Mouse (Mus musculus) erythroblast, embryonic 14.5 days (primary cell): ENCODE measurements around the gene Cds2. TPM values are rescaled to one million over a fixed set of nuclear protein-coding genes. Genes with fewer than 3 reads are reported as not detected.
"Not testable (repeated sequence)": the region's sequence is repeated elsewhere in the genome, so short reads cannot be mapped to it uniquely, and the experiment has no call there.

ENCODE experiments used
- H3K27me3 ChIP-seq: 2 replicates; pipeline ENCODE4 v1.6.1; 2012; ENCODE audit warnings: inconsistent platforms; ENCODE audit not compliant: control insufficient read depth
- H3K36me3 ChIP-seq: 2 replicates; pipeline ENCODE4 v1.6.1; 2012; ENCODE audit warnings: mild to moderate bottlenecking, inconsistent platforms; ENCODE audit not compliant: control insufficient read depth
- H3K4me1 ChIP-seq: 2 replicates; pipeline ENCODE4 v1.6.1; 2012; ENCODE audit warnings: inconsistent platforms; ENCODE audit not compliant: control insufficient read depth
- H3K4me3 ChIP-seq: replicated peaks from 2 replicates; pipeline ENCODE3; 2012; ENCODE audit warnings: moderate library complexity, mild to moderate bottlenecking, inconsistent platforms
- H3K9me3 ChIP-seq: 2 replicates; pipeline ENCODE4 v1.6.1; 2012; ENCODE audit warnings: low read length, inconsistent platforms, mixed read lengths; ENCODE audit not compliant: control insufficient read depth
- GATA1 ChIP-seq: IDR thresholded peaks from 2 replicates; pipeline ENCODE4 v1.6.1; 2012; ENCODE audit warnings: low read length, inconsistent platforms, mixed read lengths
- TAL1 ChIP-seq: IDR thresholded peaks from 3 replicates; pipeline ENCODE4 v1.6.1; 2012; ENCODE audit warnings: low read length, inconsistent platforms, mixed read lengths
- polyA plus RNA-seq: library from polyadenylated mRNA; stranded (reverse); fragments of >175 nt; gene quantifications from 2 replicates; pipeline ENCODE4 v1.2.3, GENCODE M21; 2012

Gene Cds2
- polyA plus RNA-seq, 1 experiment = 0.64 TPM

DNA sequence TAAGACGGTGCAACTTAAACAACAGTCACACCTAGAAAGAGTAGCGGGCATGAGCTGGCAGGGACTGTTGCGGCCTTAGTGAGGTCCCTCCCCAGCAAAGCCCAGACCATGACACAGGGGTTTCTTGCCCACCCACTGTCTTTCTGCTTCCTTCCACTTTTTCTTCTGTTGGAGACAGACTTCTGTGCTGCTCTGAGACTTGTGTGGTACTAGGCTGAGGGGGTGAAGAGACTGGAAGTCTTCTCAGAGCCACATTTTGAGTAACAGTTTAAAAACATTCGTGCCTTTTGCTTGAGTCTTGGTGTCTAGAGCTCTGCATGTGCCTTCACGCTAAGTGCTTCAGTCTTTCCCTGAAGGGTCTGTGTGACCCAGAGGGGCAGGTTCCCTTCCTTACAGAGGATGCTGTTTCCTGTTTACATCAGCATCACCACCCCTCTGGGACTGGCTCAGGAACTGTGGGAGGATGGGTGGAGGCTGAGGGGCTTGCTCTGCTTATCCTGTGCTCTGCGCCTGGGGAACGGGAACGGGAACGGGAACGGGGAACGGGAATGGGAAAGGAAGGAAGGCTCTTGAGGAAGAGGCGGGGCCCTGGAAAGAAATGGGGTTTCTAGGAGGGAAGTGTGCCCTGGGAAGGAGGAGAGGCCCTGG, 21.7 kb downstream of the Cds2 start:
- TF ChIP-seq GATA1 (no peak), TAL1 (no peak)
- Histone ChIP-seq H3K9me3 (no peaks in the 10 kb centered on the region), H3K4me3 (no peak overlapping the region), H3K27me3 (no peaks in the 10 kb centered on the region), H3K36me3 (peaks cover 23% of the 10 kb centered on the region), H3K4me1 (peaks cover 28% of the 10 kb centered on the region)

DNA sequence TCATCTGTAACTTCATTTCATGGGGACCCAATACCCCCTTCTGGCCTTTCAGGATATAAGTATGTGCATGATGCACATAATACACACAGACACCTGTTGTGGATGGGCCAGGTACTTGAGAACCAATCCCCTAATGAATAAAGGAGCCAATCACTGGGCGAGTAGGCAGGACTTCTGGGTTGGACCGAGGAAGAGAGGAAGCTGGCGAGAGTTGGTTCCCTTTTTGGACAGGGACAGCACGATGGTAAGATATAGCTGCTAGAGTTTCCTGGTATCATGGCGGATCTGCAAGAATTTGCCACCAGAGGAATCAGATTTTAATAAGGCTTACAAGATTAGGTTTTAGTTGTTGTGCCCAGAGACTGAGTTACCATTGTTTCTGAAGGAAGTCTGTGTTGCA, 22.8 kb downstream of the Cds2 start:
- not testable (repeated sequence) for H3K4me3 ChIP-seq, H3K27me3 ChIP-seq, H3K9me3 ChIP-seq
- peaks cover 28% of the 10 kb centered on the region for H3K4me1 ChIP-seq
- peaks cover 18% of the 10 kb centered on the region for H3K36me3 ChIP-seq

DNA sequence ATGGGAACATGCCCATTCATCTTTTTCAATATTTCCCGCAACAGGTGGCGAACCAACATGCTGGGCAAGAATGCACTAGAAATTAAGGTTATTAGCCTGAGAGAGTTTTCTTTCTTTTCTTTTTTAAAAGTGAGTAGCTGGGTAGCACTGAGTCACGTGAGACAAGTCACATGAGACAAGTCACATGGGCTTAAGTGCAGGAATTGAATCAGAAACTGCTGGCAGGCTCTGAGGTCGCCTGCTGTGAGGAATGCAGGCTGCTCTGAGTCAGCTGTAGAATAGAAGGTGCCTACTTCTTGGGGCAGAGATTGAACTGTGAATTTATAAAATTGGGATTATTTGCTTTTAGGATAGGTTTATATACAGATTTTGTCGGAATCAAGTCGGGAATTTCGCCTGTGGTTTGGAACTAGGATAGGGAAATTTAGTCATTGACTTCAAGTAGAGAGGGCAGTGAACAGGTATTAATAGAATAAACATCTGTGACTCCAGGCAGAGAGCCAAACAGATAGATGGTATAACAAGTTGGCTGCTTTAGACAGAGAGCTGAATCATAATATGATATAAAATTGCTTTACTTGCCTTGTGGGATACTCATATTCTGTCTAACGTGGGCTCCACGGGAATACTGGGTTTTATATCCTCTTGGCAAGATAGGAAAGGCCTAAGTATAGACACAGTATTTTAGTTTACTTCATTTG, 23.6 kb downstream of the Cds2 start:
- Histone ChIP-seq H3K4me1 (peaks cover 29% of the 10 kb centered on the region), H3K36me3 (peaks cover 13% of the 10 kb centered on the region), H3K4me3 (no peak overlapping the region), H3K9me3 (no peaks in the 10 kb centered on the region), H3K27me3 (no peaks in the 10 kb centered on the region)
- TF ChIP-seq GATA1 = no peak
- no peak for TF ChIP-seq TAL1

DNA sequence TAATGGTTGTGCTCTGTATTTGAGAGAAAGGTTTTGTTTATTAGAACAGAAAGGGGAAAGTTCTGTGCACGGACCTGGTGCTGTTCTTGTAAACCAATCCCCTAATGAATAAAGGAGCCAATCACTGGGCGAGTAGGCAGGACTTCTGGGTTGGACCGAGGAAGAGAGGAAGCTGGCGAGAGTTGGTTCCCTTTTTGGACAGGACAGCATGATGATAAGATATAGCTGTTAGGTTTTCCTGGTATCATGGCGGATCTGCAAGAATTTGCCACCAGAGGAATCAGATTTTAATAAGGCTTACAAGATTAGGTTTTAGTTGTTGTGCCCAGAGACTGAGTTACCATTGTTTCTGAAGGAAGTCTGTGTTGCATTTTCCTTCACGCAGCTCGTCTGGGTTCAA, 26.3 kb downstream of the Cds2 start:
- H3K36me3 ChIP-seq = peaks cover 26% of the 10 kb centered on the region

DNA sequence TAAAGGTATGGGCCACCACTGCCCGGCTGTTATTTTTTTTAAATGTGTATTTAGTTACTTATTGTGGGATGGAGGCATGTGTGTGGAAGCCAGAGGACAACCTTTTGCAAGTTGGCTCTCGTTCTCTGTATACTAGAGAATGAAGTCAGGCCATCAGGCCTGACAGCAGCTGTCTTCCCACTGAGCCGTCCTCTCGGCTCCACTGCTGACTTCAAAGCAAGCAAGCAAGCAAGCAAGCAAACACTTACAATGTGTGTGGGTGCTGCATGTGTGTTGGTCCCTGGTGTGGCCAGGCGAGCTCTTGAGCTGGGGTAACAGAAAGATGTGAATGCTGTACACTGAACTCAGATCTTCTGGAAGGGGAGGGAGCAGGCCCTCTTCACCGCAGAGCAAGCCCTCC, 27.9 kb downstream of the Cds2 start:
- Histone ChIP-seq H3K9me3 (no peaks in the 10 kb centered on the region), H3K27me3 (no peaks in the 10 kb centered on the region), H3K36me3 (peaks cover 30% of the 10 kb centered on the region), H3K4me3 (no peak overlapping the region), H3K4me1 (peaks cover 10% of the 10 kb centered on the region)
- TF ChIP-seq TAL1 (no peak), GATA1 (no peak)

More for the DNA sequence above, 26.3 kb downstream of the Cds2 start:
- H3K4me3 ChIP-seq, H3K27me3 ChIP-seq, H3K9me3 ChIP-seq: not testable (repeated sequence)
- H3K4me1 ChIP-seq = peaks cover 13% of the 10 kb centered on the region

DNA sequence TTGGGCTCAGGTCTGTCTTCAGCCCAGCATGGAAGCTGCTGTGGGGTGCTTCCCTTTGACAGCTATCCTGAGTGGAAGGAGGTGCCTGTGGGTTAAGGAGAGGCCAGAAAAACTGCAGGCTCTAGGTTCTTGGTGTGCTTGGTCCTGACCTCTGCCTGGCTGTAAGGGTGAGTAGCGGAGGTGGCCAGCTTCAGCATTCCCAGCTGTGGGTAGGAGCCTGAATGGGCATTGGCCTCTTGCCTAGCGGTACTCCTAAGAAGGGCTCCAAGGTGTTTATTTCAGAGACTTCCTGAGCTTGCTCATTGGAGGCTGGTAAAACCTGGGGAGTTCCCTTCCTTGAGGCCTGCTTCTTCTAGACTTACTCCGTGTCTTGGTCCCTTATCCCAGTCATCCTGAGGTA, 28.3 kb downstream of the Cds2 start:
- Histone ChIP-seq H3K4me3 (no peak overlapping the region), H3K27me3 (no peaks in the 10 kb centered on the region), H3K9me3 (no peaks in the 10 kb centered on the region), H3K4me1 (peaks cover 10% of the 10 kb centered on the region), H3K36me3 (peaks cover 35% of the 10 kb centered on the region)
- no peak for TF ChIP-seq TAL1
- no peak for TF ChIP-seq GATA1

DNA sequence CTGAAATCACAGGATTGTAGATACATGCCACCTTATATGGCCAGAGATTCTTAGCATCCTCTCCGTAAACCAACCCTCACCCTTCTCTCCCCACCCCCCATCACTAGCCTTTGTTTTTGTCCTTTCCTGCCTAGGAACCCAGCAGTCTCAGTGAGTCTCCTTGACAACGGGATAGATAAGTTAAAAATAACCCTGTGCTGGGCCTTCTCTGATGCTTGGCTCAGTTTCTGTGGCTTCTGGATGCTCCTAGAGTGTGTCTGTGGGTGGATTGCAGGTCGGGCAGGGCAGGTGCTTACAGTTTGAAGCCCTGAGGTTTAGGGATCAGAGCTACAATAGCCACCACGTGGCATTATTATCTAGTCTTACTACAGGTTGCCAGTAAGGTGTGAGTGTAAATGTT, 29.1 kb downstream of the Cds2 start:
- H3K9me3 ChIP-seq = no peaks in the 10 kb centered on the region
- TF ChIP-seq TAL1 (no peak), GATA1 (no peak)
- H3K4me1 ChIP-seq = peaks cover 10% of the 10 kb centered on the region
- H3K27me3 ChIP-seq = no peaks in the 10 kb centered on the region
- H3K36me3 ChIP-seq = peaks cover 43% of the 10 kb centered on the region
- H3K4me3 ChIP-seq = no peak overlapping the region

DNA sequence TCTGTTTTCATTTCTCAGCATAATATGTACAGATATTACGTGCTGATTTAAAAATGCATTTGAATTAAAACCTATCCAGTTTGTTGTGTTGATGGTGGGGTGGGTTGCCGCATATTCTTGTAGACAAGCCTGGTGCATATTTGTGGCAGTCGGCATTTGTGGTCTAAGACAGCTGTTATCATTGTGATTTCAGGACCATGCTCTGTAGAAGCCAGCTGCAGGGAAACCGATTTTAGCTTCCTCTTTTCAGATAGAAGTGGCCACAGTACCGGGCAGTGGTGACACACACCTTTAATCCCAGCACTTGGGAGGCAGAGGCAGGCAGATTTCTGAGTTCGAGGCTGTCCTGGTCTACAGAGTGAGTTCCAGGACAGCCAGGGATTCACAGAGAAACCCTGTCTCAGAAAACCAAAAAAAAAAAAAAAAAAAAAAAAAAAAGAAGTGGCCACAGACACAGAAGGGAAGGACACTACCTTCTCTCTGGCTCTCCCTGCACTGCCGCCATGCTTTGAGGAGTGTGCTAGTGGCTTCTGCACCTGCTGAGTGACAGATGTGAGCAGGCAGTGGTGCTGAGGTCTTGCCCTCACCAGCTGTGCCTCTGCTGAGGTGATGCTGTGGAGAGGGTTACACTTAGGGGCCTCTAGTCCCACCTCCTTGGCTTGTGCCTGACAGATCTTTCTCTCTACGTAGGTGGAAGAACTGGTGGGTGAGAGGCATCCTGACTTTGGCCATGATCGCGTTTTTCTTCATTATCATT, 30.9 kb downstream of the Cds2 start:
- H3K4me1 ChIP-seq = peaks cover 10% of the 10 kb centered on the region
- peaks cover 60% of the 10 kb centered on the region for H3K36me3 ChIP-seq
- TF ChIP-seq GATA1 (no peak), TAL1 (peak; percentile 15; the same call in 1 of the 3 replicates)
- H3K27me3 ChIP-seq = no peaks in the 10 kb centered on the region
- H3K4me3 ChIP-seq = no peak overlapping the region
- no peaks in the 10 kb centered on the region for H3K9me3 ChIP-seq

DNA sequence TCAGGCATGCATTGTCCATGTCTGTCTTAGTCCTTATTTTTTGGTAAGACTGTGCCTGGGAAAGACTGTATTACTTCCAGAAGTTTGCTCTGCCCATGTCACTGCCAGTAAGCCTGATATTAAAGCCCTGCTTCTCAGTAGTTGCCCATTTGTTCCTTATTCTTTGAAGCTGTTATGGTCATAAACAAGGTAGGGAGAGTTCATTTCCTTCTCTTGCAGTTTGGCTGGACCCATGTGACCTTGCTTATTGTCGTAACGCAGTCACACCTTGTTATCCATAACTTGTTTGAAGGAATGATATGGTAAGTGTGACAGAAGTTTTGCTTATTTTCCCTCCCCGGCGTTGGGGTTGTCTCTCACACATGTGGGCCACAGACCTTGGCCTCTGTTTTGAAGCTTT, 35.3 kb downstream of the Cds2 start:
- H3K4me1 ChIP-seq = no peaks in the 10 kb centered on the region
- H3K9me3 ChIP-seq = no peaks in the 10 kb centered on the region
- peaks cover 95% of the 10 kb centered on the region for H3K36me3 ChIP-seq
- no peaks in the 10 kb centered on the region for H3K27me3 ChIP-seq
- TF ChIP-seq GATA1 (no peak), TAL1 (no peak)
- no peak overlapping the region for H3K4me3 ChIP-seq
